Mouse (Mus musculus): ENCODE measurements at regions not wholly inside any gene's neighbourhood (a gene's known extent, or its start where the extent isn't known, plus 50 kb on each side); places are given as distances from the start of the nearest gene placed in this dataset.

- DNase-seq: no peak
These were observed 89.9 kb upstream of the Mef2a start for GRCm38 (mm10) chr7:67462591-67462990.

GRCm38 (mm10) chr7:67461333-67462255 is 88.9 kb upstream of the Mef2a start:
- DNase-seq: peak in 1 of 2 experiments; percentile 48

- peak in 1 of 2 experiments; percentile 39 for DNase-seq
These were observed 87.2 kb upstream of the Mef2a start for GRCm38 (mm10) chr7:67459810-67460209.

GRCm38 (mm10) chr7:67459209-67459608 is 86.6 kb upstream of the Mef2a start:
- no peak for DNase-seq

- no peak for DNase-seq
These were observed 86.0 kb upstream of the Mef2a start for GRCm38 (mm10) chr7:67458640-67459039.

GRCm38 (mm10) chr7:67457898-67458297 is 85.2 kb upstream of the Mef2a start:
- DNase-seq: no peak

- DNase-seq: no peak
These were observed 83.4 kb upstream of the Mef2a start for GRCm38 (mm10) chr7:67456015-67456414.

GRCm38 (mm10) chr7:67454458-67454857 is 81.8 kb upstream of the Mef2a start:
- DNase-seq: no peak

GRCm38 (mm10) chr7:67451157-67451793 is 78.6 kb upstream of the Mef2a start:
- no peak for DNase-seq

GRCm38 (mm10) chr7:67446606-67447005 is 73.9 kb upstream of the Mef2a start:
- no peak for DNase-seq

GRCm38 (mm10) chr7:67445203-67446041 is 72.8 kb upstream of the Mef2a start:
- peak; percentile 36 to 63 for DNase-seq

- no peak for DNase-seq
These were observed 71.9 kb upstream of the Mef2a start for GRCm38 (mm10) chr7:67444523-67444942.

- DNase-seq: no peak
These were observed 71.0 kb upstream of the Mef2a start for GRCm38 (mm10) chr7:67443666-67444065.

- peak; percentile 58 to 63 for DNase-seq
These were observed 70.4 kb upstream of the Mef2a start for GRCm38 (mm10) chr7:67443001-67443555.

GRCm38 (mm10) chr7:67442284-67442683 is 69.6 kb upstream of the Mef2a start:
- no peak for DNase-seq

GRCm38 (mm10) chr7:67440806-67441205 is 68.1 kb upstream of the Mef2a start:
- peak; percentile 56 to 70 for DNase-seq

- no peak for DNase-seq
These were observed 64.8 kb upstream of the Mef2a start for GRCm38 (mm10) chr7:67437216-67438006.

- DNase-seq: no peak
These were observed 63.1 kb upstream of the Mef2a start for GRCm38 (mm10) chr7:67435643-67436339.

GRCm38 (mm10) chr7:67430987-67431386 is 58.3 kb upstream of the Mef2a start:
- no peak for DNase-seq

- DNase-seq: no peak
These were observed 57.4 kb upstream of the Mef2a start for GRCm38 (mm10) chr7:67430041-67430440.
